Mouse (Mus musculus) liver, embryonic 16.5 days (tissue): ENCODE measurements at regions not wholly inside any gene's neighbourhood (a gene's known extent, or its start where the extent isn't known, plus 50 kb on each side); places are given as distances from the start of the nearest gene placed in this dataset.

Source experiments
- ATAC-seq: fragments of 200-750 bp; cut with Nextera tagmentation; 2 replicates; pipeline ENCODE4 v1.8.0; 2017; ENCODE audit warnings: low read depth, mild to moderate bottlenecking, moderate number of reproducible peaks, moderate library complexity
- H3K27ac ChIP-seq: fragments of 300-500 bp; sonication (generic); 2 replicates; pipeline ENCODE4 v1.5.1; 2014; ENCODE audit warnings: mild to moderate bottlenecking, low read length
- H3K27me3 ChIP-seq: fragments of 300-500 bp; sonication (generic); 2 replicates; pipeline ENCODE4 v1.6.1; 2014; ENCODE audit warnings: low read depth, low read length, mixed read lengths; ENCODE audit not compliant: control insufficient read depth, insufficient read depth
- H3K36me3 ChIP-seq: fragments of 300-500 bp; sonication (generic); 2 replicates; pipeline ENCODE4 v1.6.1; 2014; ENCODE audit warnings: mild to moderate bottlenecking; ENCODE audit not compliant: control insufficient read depth, insufficient read depth
- H3K4me1 ChIP-seq: fragments of 300-500 bp; sonication (generic); 2 replicates; pipeline ENCODE4 v1.6.1; 2014; ENCODE audit warnings: low read depth, low read length, mixed read lengths; ENCODE audit not compliant: control insufficient read depth
- H3K4me2 ChIP-seq: fragments of 300-500 bp; sonication (generic); 2 replicates; pipeline ENCODE4 v1.6.1; 2014; ENCODE audit warnings: low read depth, low read length, mixed read lengths
- H3K4me3 ChIP-seq: fragments of 300-500 bp; sonication (generic); 2 replicates; pipeline ENCODE4 v1.5.1; 2014; ENCODE audit warnings: low read depth, mild to moderate bottlenecking, low read length
- H3K9ac ChIP-seq: fragments of 300-500 bp; sonication (generic); 2 replicates; pipeline ENCODE4 v1.6.1; 2014; ENCODE audit warnings: low read depth, low read length
- H3K9me3 ChIP-seq: fragments of 300-500 bp; sonication (generic); replicated peaks from 2 replicates; pipeline ENCODE4 v1.6.1; 2016; ENCODE audit warnings: low read length; ENCODE audit not compliant: control insufficient read depth
- whole genome bisulfite sequencing: fragments of 180-500 bp; shearing (Covaris S2); extraction: QIAGEN DNeasy Blood & Tissue Kit; methylation state at CpG from one replicate; pipeline ENCODE4 v1.1.7; 2014; ENCODE audit not compliant: insufficient replicate concordance; 5-methylcytosine and 5-hydroxymethylcytosine counted together

DNA sequence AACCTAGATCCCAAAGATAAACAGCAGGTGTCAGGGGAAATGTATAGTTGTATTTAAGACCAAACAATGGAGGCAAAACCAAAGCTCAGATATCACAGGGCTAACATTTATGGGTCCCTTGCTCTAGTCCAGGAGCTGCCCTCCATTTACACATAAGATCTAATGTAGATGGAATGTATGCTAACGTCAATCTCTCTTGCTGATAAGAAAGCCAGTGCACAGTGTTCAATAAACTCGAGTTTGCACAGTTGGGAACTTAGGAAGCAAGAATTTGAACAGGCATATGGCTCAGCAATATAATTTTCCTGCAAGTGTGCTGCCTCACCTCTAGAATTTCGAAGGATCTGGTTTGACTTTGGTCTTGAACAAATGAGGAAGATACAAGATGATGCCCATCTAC lies 620.9 kb upstream of the Tenm4 start:
- Histone ChIP-seq H3K9me3 (no peaks in the 10 kb centered on the region), H3K9ac (no peak overlapping the region), H3K36me3 (no peaks in the 10 kb centered on the region), H3K27me3 (no peaks in the 10 kb centered on the region), H3K4me3 (no peak overlapping the region), H3K27ac (no peak overlapping the region), H3K4me2 (no peak overlapping the region), H3K4me1 (no peaks in the 10 kb centered on the region)
- 28% methylated on average over 3 of the region's 3 CpGs for WGBS
- no peak for ATAC-seq

- Histone ChIP-seq H3K9me3 (no peaks in the 10 kb centered on the region), H3K9ac (no peak overlapping the region), H3K4me2 (no peak overlapping the region), H3K4me1 (no peaks in the 10 kb centered on the region), H3K4me3 (no peak overlapping the region), H3K27me3 (no peaks in the 10 kb centered on the region), H3K36me3 (no peaks in the 10 kb centered on the region), H3K27ac (no peak overlapping the region)
- no peak for ATAC-seq
- 45% methylated on average over 3 of the region's 3 CpGs for WGBS
Observed at GRCm38 (mm10) chr7:95551798-95552387, 619.2 kb upstream of the Tenm4 start.

- 56% methylated on average over 2 of the region's 2 CpGs for WGBS
- Histone ChIP-seq H3K9ac (no peak overlapping the region), H3K27me3 (no peaks in the 10 kb centered on the region), H3K27ac (no peak overlapping the region), H3K36me3 (no peaks in the 10 kb centered on the region), H3K9me3 (no peaks in the 10 kb centered on the region), H3K4me2 (no peak overlapping the region), H3K4me3 (no peak overlapping the region), H3K4me1 (no peaks in the 10 kb centered on the region)
- no peak for ATAC-seq
Observed at GRCm38 (mm10) chr7:95558589-95558988, 612.5 kb upstream of the Tenm4 start.

DNA sequence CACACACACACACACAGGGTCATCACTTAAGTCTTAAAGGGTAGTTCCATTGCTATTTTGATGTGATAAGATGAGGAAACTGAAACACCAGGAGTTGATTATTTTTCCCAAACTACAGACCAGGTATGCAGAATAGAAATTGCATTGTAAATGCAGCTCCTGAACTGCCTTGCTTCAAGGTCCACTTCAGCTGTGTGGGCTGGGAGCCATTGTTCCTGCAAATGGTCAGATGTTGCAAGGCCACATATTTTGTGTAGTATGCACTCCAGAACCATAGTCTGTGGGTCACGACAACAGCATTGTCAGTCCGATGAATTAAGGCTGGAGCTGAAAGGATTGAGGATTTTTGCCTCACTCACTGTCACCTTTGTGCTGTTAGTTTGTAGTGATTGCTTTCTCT lies 592.4 kb upstream of the Tenm4 start:
- no peaks in the 10 kb centered on the region for H3K9me3 ChIP-seq
- H3K27ac ChIP-seq, result no peak overlapping the region
- no peaks in the 10 kb centered on the region for H3K4me1 ChIP-seq
- no peak for ATAC-seq
- no peak overlapping the region for H3K4me3 ChIP-seq
- no peak overlapping the region for H3K9ac ChIP-seq
- H3K36me3 ChIP-seq, result no peaks in the 10 kb centered on the region
- no peak overlapping the region for H3K4me2 ChIP-seq
- 67% methylated on average over 2 of the region's 2 CpGs for WGBS
- H3K27me3 ChIP-seq, result no peaks in the 10 kb centered on the region

- whole genome bisulfite sequencing, result 57% methylated on average over 7 of the region's 7 CpGs
- no peaks in the 10 kb centered on the region for H3K36me3 ChIP-seq
- H3K4me2 ChIP-seq, result no peak overlapping the region
- H3K27me3 ChIP-seq, result no peaks in the 10 kb centered on the region
- ATAC-seq, result no peak
- H3K4me3 ChIP-seq, result no peak overlapping the region
- H3K9me3 ChIP-seq, result no peaks in the 10 kb centered on the region
- H3K4me1 ChIP-seq, result no peaks in the 10 kb centered on the region
- H3K27ac ChIP-seq, result no peak overlapping the region
- H3K9ac ChIP-seq, result no peak overlapping the region
Observed at GRCm38 (mm10) chr7:95581325-95581724, 589.7 kb upstream of the Tenm4 start.

- H3K36me3 ChIP-seq, result no peaks in the 10 kb centered on the region
- H3K4me1 ChIP-seq, result no peaks in the 10 kb centered on the region
- H3K27me3 ChIP-seq, result no peaks in the 10 kb centered on the region
- no peak overlapping the region for H3K4me3 ChIP-seq
- WGBS, result 38% methylated on average over 2 of the region's 2 CpGs
- no peaks in the 10 kb centered on the region for H3K9me3 ChIP-seq
- H3K27ac ChIP-seq, result no peak overlapping the region
- no peak for ATAC-seq
- H3K9ac ChIP-seq, result no peak overlapping the region
- H3K4me2 ChIP-seq, result no peak overlapping the region
Observed at GRCm38 (mm10) chr7:95598339-95598738, 572.7 kb upstream of the Tenm4 start.

- Histone ChIP-seq H3K9ac (no peak overlapping the region), H3K4me2 (no peak overlapping the region), H3K4me3 (no peak overlapping the region), H3K36me3 (no peaks in the 10 kb centered on the region), H3K27me3 (no peaks in the 10 kb centered on the region), H3K4me1 (no peaks in the 10 kb centered on the region), H3K9me3 (no peaks in the 10 kb centered on the region; the same call in 1 of the 2 replicates), H3K27ac (no peak overlapping the region)
- ATAC-seq, result no peak
- 62% methylated on average over 2 of the region's 2 CpGs for WGBS
Observed at GRCm38 (mm10) chr7:95613736-95614135, 557.3 kb upstream of the Tenm4 start.

- no peak overlapping the region for H3K9ac ChIP-seq
- H3K27me3 ChIP-seq, result no peaks in the 10 kb centered on the region
- H3K9me3 ChIP-seq, result no peaks in the 10 kb centered on the region
- no peak overlapping the region for H3K4me2 ChIP-seq
- WGBS, result 46% methylated on average over 2 of the region's 2 CpGs
- no peak overlapping the region for H3K4me3 ChIP-seq
- H3K27ac ChIP-seq, result no peak overlapping the region
- H3K4me1 ChIP-seq, result no peaks in the 10 kb centered on the region
- H3K36me3 ChIP-seq, result no peaks in the 10 kb centered on the region
- no peak for ATAC-seq
Observed at GRCm38 (mm10) chr7:95617370-95617769, 553.7 kb upstream of the Tenm4 start.

GRCm38 (mm10) chr7:95618170-95618569 lies 552.9 kb upstream of the Tenm4 start:
- no peaks in the 10 kb centered on the region for H3K9me3 ChIP-seq

More at GRCm38 (mm10) chr7:95618170-95618569, 552.9 kb upstream of the Tenm4 start:
- Histone ChIP-seq H3K36me3 (no peaks in the 10 kb centered on the region), H3K4me1 (no peaks in the 10 kb centered on the region), H3K27me3 (no peaks in the 10 kb centered on the region), H3K9ac (no peak overlapping the region), H3K27ac (no peak overlapping the region), H3K4me3 (no peak overlapping the region), H3K4me2 (no peak overlapping the region)
- ATAC-seq, result no peak
